Mouse (Mus musculus): ENCODE data around the gene Mfsd12. TPM values are rescaled to one million over a fixed set of nuclear protein-coding genes. Genes with fewer than 3 reads are reported as not detected.
A peak's percentile ranks its signal among the peaks of the same experiment; 100 is the strongest.

Mfsd12 gene
- polyA plus RNA-seq, 1 experiment from 2014 or later = 6.9 TPM

DNA sequence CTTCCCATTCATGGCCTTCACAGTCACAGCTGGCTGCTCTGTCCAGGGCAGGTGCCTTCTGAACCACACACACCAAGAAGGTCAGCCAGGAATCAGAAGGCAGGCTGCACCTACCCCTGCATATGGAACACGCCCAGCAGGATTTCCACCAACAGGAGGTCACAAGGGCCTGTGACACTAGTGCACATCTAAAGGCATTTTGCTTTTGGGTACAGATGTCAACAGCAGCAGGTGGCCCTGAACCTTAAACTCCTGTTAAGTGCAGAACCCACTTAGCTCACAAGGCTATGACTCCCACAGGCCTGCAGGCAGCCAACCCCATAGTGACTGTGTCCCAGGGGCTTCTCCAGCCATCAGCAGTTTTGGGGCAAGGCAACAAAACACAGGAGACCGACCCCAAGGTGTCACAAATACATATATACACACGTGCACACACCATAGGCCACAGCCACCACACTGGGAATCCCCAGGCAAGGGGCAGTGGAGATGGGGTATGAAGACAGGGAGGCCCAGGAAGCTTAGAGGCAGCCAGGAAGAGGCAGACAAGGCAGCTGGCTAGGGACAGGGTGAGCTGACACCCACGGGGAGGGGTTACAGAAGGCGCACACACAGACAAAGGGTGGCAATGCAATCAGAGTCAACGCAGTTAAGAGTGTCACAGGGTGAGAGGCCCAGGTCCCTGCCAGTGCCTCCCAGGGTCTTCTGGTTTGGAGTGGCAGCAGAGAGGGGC is 9.4 kb downstream of the Mfsd12 start:
- no peak overlapping the region for H3K4me3 ChIP-seq (ENCODE audit: low read depth, low read length)
- no peak overlapping the region for H3K4me2 ChIP-seq (ENCODE audit: low read length)
- ATAC-seq (replicated peaks; ENCODE audit: low FRiP score, low TSS enrichment, low read depth) (no peak), DNase-seq (ENCODE audit: low spot score) (no peak)
- H3K4me1 ChIP-seq (replicated peaks; ENCODE audit: control insufficient read depth, insufficient read depth, low read length) = peaks cover 19% of the 10 kb centered on the region
- H3K27ac ChIP-seq (ENCODE audit: low read depth) = no peak overlapping the region
- H3K9me3 ChIP-seq (ENCODE audit: control insufficient read depth, low read length) = no peaks in the 10 kb centered on the region
- H3K36me3 ChIP-seq (ENCODE audit: control insufficient read depth, insufficient read depth, low read length) = peaks cover 59% of the 10 kb centered on the region
- WGBS = 76% methylated on average over 6 of the region's 6 CpGs
- no peak overlapping the region for H3K9ac ChIP-seq (ENCODE audit: low read length)
- H3K27me3 ChIP-seq (replicated peaks; ENCODE audit: control insufficient read depth, insufficient read depth, low read length) = peaks cover 29% of the 10 kb centered on the region

DNA sequence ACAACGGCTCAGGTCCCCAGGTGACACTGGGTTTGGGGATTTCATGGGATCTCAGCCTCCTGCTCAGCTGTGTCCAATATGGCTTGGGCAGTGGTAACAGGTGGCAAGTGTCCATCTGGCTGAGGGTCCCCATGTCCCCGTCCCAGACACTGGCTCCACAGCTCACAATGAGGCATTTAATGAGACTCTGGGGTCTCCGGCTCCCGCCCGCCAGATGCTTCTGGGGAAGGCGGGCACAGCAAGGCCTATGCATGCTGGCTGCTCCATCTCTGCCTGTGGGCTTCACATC is 9.9 kb downstream of the Mfsd12 start:
- WGBS = 82% methylated on average over 6 of the region's 6 CpGs
- no peak overlapping the region for H3K27ac ChIP-seq (ENCODE audit: low read depth)
- peaks cover 59% of the 10 kb centered on the region for H3K36me3 ChIP-seq (ENCODE audit: control insufficient read depth, insufficient read depth, low read length)

DNA sequence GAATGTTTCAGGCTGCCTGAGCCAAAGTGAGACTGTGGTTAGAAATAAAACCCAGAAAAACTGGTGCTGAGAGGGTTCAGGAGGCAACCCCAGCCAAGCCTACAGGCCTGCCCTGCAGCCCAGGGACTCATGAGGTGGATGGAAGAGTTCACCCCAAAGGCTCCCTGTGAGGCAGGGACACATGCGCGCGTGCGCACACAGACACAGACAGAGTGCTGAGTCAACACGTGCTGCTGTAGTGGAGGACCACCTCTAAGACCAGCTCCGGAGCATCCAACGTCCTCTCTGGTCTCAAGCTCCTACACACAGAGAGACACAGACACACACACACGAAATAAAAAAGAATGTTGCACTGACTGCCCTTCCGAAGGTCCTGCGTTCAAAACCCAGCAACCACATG is 18.0 kb downstream of the Mfsd12 start:
- Histone ChIP-seq H3K4me3 (ENCODE audit: low read depth, low read length) (no peak overlapping the region), H3K9ac (ENCODE audit: low read length) (no peak overlapping the region), H3K4me1 (replicated peaks; ENCODE audit: control insufficient read depth, insufficient read depth, low read length) (peaks cover 15% of the 10 kb centered on the region), H3K4me2 (ENCODE audit: low read length) (no peak overlapping the region), H3K27ac (ENCODE audit: low read depth) (no peak overlapping the region), H3K36me3 (ENCODE audit: control insufficient read depth, insufficient read depth, low read length) (peaks cover 51% of the 10 kb centered on the region), H3K9me3 (ENCODE audit: control insufficient read depth, low read length) (no peaks in the 10 kb centered on the region), H3K27me3 (replicated peaks; ENCODE audit: control insufficient read depth, insufficient read depth, low read length) (no peaks in the 10 kb centered on the region)
- no peak for DNase-seq (ENCODE audit: low spot score)
- 94% methylated on average over 10 of the region's 10 CpGs for WGBS
- no peak for ATAC-seq (replicated peaks; ENCODE audit: low FRiP score, low TSS enrichment, low read depth)

More for the DNA sequence above, 9.9 kb downstream of the Mfsd12 start:
- DNase-seq (ENCODE audit: low spot score) (no peak), ATAC-seq (replicated peaks; ENCODE audit: low FRiP score, low TSS enrichment, low read depth) (no peak)
- Histone ChIP-seq H3K9me3 (ENCODE audit: control insufficient read depth, low read length) (no peaks in the 10 kb centered on the region), H3K4me1 (replicated peaks; ENCODE audit: control insufficient read depth, insufficient read depth, low read length) (peaks cover 19% of the 10 kb centered on the region), H3K9ac (ENCODE audit: low read length) (no peak overlapping the region), H3K4me2 (ENCODE audit: low read length) (no peak overlapping the region), H3K27me3 (replicated peaks; ENCODE audit: control insufficient read depth, insufficient read depth, low read length) (peaks cover 29% of the 10 kb centered on the region), H3K4me3 (ENCODE audit: low read depth, low read length) (no peak overlapping the region)

DNA sequence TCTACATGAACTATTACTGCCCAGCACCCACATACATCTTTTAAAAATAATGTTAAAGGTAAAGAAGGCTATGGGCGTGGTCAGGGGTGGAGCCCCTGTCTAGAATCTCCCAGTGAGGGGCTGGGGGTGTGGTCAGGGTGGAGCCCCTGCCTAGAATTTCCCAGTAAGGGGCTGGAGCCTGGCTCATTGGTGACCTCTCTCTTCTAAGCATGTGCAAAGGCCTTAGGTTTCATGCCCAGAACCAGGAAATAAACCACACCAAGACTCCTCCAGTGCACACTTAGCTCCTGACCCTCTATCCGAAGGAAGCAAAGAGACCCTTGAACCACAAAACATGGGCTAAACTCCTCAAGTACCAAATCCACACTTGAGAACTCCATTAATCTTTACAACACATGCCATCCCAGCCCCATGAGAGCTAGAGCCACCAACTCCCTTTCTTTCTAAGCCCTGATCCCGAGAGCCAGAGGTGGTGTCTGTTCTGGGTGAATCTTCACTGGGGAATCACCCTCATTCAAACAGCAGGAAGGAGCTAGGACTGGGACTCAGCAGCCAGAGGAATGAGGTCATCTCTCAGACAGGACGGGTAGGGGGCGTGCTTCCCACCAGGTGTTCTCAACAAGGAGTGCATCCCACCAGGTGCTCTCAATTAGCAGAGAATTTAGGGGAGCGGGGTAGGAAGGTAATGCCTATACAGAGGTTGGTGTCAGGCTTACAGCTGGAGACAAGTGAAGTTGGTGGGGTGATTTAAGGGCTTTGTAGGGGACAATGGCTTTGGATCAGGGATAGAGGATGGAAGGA is 19.5 kb downstream of the Mfsd12 start:
- DNase-seq (ENCODE audit: low spot score) = peak; percentile 55

DNA sequence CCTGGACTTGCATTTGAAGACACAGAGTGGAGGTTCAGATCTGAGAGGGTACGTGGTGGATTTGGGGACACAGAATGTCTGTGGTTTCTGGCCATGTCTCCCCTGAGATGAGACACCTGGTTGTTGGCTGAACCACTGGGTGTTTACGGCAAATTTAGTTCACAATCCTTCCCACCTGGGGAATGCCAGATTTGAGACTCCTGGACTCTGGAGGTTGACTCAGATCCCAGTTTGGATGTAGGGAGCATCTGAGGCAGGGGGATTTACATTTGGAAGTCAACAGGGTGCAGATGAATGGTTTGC is 20.0 kb downstream of the Mfsd12 start:
- H3K9ac ChIP-seq (ENCODE audit: low read length) = peak overlapping the region; percentile 85
- H3K9me3 ChIP-seq (ENCODE audit: control insufficient read depth, low read length) = no peaks in the 10 kb centered on the region
- H3K36me3 ChIP-seq (ENCODE audit: control insufficient read depth, insufficient read depth, low read length) = peaks cover 32% of the 10 kb centered on the region
- DNase-seq (ENCODE audit: low spot score) = no peak
- H3K27me3 ChIP-seq (replicated peaks; ENCODE audit: control insufficient read depth, insufficient read depth, low read length) = no peaks in the 10 kb centered on the region
- 44% methylated on average over 2 of the region's 2 CpGs for WGBS
- ATAC-seq (replicated peaks; ENCODE audit: low FRiP score, low TSS enrichment, low read depth) = no peak
- H3K4me2 ChIP-seq (ENCODE audit: low read length) = peak overlapping the region; percentile 86
- peak overlapping the region; percentile 27; the same call in 1 of the 2 replicates for H3K27ac ChIP-seq (ENCODE audit: low read depth)
- H3K4me3 ChIP-seq (ENCODE audit: low read depth, low read length) = peak overlapping the region; percentile 71
- peaks cover 15% of the 10 kb centered on the region for H3K4me1 ChIP-seq (replicated peaks; ENCODE audit: control insufficient read depth, insufficient read depth, low read length)

More for the DNA sequence above, 19.5 kb downstream of the Mfsd12 start:
- H3K27ac ChIP-seq (ENCODE audit: low read depth) = peak overlapping the region; percentile 27; the same call in 1 of the 2 replicates
- ATAC-seq (replicated peaks; ENCODE audit: low FRiP score, low TSS enrichment, low read depth) = no peak
- WGBS = 38% methylated on average over 6 of the region's 6 CpGs
- H3K9me3 ChIP-seq (ENCODE audit: control insufficient read depth, low read length) = no peaks in the 10 kb centered on the region
- H3K36me3 ChIP-seq (ENCODE audit: control insufficient read depth, insufficient read depth, low read length) = peaks cover 37% of the 10 kb centered on the region
- peak overlapping the region; percentile 85 for H3K9ac ChIP-seq (ENCODE audit: low read length)
- no peaks in the 10 kb centered on the region for H3K27me3 ChIP-seq (replicated peaks; ENCODE audit: control insufficient read depth, insufficient read depth, low read length)
- peak overlapping the region; percentile 71 for H3K4me3 ChIP-seq (ENCODE audit: low read depth, low read length)
- peaks cover 15% of the 10 kb centered on the region for H3K4me1 ChIP-seq (replicated peaks; ENCODE audit: control insufficient read depth, insufficient read depth, low read length)
- peak overlapping the region; percentile 86 for H3K4me2 ChIP-seq (ENCODE audit: low read length)

DNA sequence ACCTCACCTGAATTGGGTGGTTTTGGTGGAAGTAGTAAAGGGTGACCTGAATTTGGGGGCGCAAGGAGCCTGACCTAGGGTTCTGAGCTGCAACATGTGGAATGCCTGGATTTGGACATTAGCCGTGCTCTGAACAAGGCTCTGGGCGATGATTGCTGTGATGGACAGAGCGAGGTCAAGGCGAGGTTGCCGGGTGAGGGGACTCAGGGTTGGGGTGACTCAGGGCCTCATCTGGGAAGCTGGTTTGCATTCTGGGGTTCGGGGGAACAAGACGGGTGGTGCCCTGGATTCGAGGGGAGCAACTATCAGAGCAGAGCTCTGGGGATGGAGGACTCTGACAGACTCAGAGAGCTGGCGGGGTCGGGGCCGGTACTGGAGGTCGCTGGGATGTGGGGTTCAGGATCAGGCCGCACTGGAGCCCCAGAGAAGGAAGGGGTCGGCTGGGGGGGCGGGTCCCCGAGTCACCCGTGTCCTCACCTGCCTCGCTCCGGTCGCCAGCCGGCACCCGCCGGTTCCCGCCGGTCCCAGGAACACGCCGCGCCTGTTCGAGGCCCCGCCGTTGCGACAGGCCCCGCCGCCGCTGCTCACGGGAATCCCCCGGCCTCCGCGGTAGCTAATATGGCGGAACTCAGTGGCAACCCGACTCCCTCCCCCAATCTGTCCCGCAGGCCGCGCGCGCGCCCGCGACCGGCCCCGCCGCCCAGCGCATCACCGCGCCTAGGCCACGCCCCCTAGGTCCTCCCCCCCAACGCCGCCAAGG is 20.7 kb downstream of the Mfsd12 start, which contains the start of gene Fzr1:
Gene Fzr1, minus strand, starts transcription at position 724 of the 760 bp plus-strand sequence.
- Histone ChIP-seq H3K27me3 (replicated peaks; ENCODE audit: control insufficient read depth, insufficient read depth, low read length) (no peaks in the 10 kb centered on the region), H3K27ac (ENCODE audit: low read depth) (peak within 1 kb of the TSS; percentile 81), H3K9me3 (ENCODE audit: control insufficient read depth, low read length) (no peaks in the 10 kb centered on the region), H3K4me3 (ENCODE audit: low read depth, low read length) (peak within 1 kb of the TSS; percentile 71), H3K4me2 (ENCODE audit: low read length) (peak within 1 kb of the TSS; percentile 86), H3K9ac (ENCODE audit: low read length) (peak within 1 kb of the TSS; percentile 85), H3K4me1 (replicated peaks; ENCODE audit: control insufficient read depth, insufficient read depth, low read length) (peaks cover 15% of the 10 kb centered on the region), H3K36me3 (ENCODE audit: control insufficient read depth, insufficient read depth, low read length) (peaks cover 26% of the 10 kb centered on the region)
- DNase-seq (ENCODE audit: low spot score) = peak; percentile 55
- WGBS = under 1% methylated on average over 56 of the region's 59 CpGs
- peak; percentile 64 for ATAC-seq (replicated peaks; ENCODE audit: low FRiP score, low TSS enrichment, low read depth)

DNA sequence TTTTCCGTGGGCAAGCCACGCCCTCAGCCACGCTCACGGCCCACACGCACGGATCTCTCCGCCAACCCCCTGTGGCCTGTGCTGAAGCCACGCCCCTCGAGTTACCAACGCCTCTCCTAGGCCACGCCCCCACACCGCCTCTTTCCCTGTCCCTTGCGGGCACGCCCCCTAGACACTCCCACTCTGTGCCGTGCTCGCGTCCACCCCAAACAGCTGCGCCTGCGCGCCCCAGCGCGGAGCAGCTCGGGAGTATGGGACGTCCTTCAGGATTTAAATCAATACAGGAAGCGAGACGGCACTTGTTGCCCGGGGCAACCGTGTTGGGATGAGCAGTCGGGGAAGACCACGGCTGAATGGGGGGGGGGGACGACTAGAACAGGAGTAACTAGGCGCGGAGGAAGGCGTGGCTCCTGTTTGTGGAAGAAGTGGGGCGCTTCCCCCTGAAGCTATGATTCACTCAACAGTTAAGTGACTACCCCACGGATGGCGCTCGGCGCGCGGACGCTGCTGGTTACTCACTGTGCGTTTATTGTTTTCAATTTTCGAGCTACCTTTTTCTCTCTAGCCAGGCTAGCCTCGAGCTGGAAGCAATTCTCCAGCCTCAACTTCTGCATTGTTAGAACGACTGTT is 21.4 kb downstream of the Mfsd12 start:
- Histone ChIP-seq H3K4me3 (ENCODE audit: low read depth, low read length) (peak overlapping the region; percentile 71), H3K27me3 (replicated peaks; ENCODE audit: control insufficient read depth, insufficient read depth, low read length) (no peaks in the 10 kb centered on the region), H3K9ac (ENCODE audit: low read length) (peak overlapping the region; percentile 85), H3K27ac (ENCODE audit: low read depth) (peak overlapping the region; percentile 81), H3K36me3 (ENCODE audit: control insufficient read depth, insufficient read depth, low read length) (peaks cover 19% of the 10 kb centered on the region), H3K9me3 (ENCODE audit: control insufficient read depth, low read length) (no peaks in the 10 kb centered on the region), H3K4me2 (ENCODE audit: low read length) (peak overlapping the region; percentile 58), H3K4me1 (replicated peaks; ENCODE audit: control insufficient read depth, insufficient read depth, low read length) (peaks cover 15% of the 10 kb centered on the region)
- under 1% methylated on average over 46 of the region's 46 CpGs for WGBS
- ATAC-seq (replicated peaks; ENCODE audit: low FRiP score, low TSS enrichment, low read depth) = peak; percentile 92
- peak; percentile 100 for DNase-seq (ENCODE audit: low spot score)

DNA sequence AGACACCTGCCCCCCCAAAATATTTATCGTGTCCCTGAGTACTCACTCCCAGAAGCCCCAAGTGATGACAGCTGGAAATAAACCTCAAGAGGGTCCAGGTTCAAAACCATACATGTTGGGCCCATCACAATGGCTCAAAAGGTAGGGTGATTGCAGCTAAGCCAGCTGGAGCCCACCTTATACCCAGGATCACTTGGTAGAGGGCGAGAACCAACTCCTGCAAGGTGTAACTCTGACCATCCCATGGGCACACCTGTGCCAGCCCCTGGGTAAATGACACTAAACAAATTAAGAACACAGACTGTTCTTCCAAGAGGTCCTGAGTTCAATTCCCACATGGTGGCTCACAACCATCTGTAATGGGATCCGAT is 21.9 kb downstream of the Mfsd12 start:
- WGBS = 56% methylated on average over 3 of the region's 3 CpGs
- H3K4me2 ChIP-seq (ENCODE audit: low read length) = peak overlapping the region; percentile 58
- no peak for DNase-seq (ENCODE audit: low spot score)
- no peaks in the 10 kb centered on the region for H3K27me3 ChIP-seq (replicated peaks; ENCODE audit: control insufficient read depth, insufficient read depth, low read length)
- peaks cover 15% of the 10 kb centered on the region for H3K4me1 ChIP-seq (replicated peaks; ENCODE audit: control insufficient read depth, insufficient read depth, low read length)
- H3K9me3 ChIP-seq (ENCODE audit: control insufficient read depth, low read length) = no peaks in the 10 kb centered on the region
- peak overlapping the region; percentile 71 for H3K4me3 ChIP-seq (ENCODE audit: low read depth, low read length)
- ATAC-seq (replicated peaks; ENCODE audit: low FRiP score, low TSS enrichment, low read depth) = no peak
- peak overlapping the region; percentile 53 for H3K9ac ChIP-seq (ENCODE audit: low read length)
- peak overlapping the region; percentile 81 for H3K27ac ChIP-seq (ENCODE audit: low read depth)
- H3K36me3 ChIP-seq (ENCODE audit: control insufficient read depth, insufficient read depth, low read length) = peaks cover 14% of the 10 kb centered on the region

Measured in intestine, embryonic 14.5 days (tissue).